Mouse (Mus musculus): Measurements from ENCODE around the gene Tnfrsf8. TPM values are rescaled to one million over a fixed set of nuclear protein-coding genes. Genes with fewer than 3 reads are reported as not detected.

Gene Tnfrsf8
- polyA plus RNA-seq, 1 experiment from 2014 or later: 0.58 TPM

GRCm38 (mm10) chr4:145304109-145304508 is 10.9 kb downstream of the Tnfrsf8 start:
- H3K9me3 ChIP-seq: no peaks in the 10 kb centered on the region
- H3K4me1 ChIP-seq (replicated peaks): no peaks in the 10 kb centered on the region
- 35% methylated on average over 4 of the region's 4 CpGs for WGBS
- H3K27me3 ChIP-seq: no peaks in the 10 kb centered on the region
- no peaks in the 10 kb centered on the region for H3K36me3 ChIP-seq
- H3K27ac ChIP-seq (replicated peaks): no peak overlapping the region
- H3K9ac ChIP-seq: no peak overlapping the region
- ATAC-seq (ENCODE audit: low FRiP score, low read depth): peak; percentile 64; the same call in 1 of the 2 replicates
- H3K4me2 ChIP-seq: no peak overlapping the region
- no peak overlapping the region for H3K4me3 ChIP-seq

GRCm38 (mm10) chr4:145302106-145302505 is 12.9 kb downstream of the Tnfrsf8 start:
- no peak overlapping the region for H3K4me3 ChIP-seq
- H3K9me3 ChIP-seq: no peaks in the 10 kb centered on the region
- no peaks in the 10 kb centered on the region for H3K27me3 ChIP-seq
- H3K4me1 ChIP-seq (replicated peaks): no peaks in the 10 kb centered on the region
- no peak overlapping the region for H3K27ac ChIP-seq (replicated peaks)
- H3K9ac ChIP-seq: no peak overlapping the region
- no peaks in the 10 kb centered on the region for H3K36me3 ChIP-seq
- WGBS: 90% methylated on average over 3 of the region's 3 CpGs
- no peak for ATAC-seq (ENCODE audit: low FRiP score, low read depth)
- H3K4me2 ChIP-seq: no peak overlapping the region

GRCm38 (mm10) chr4:145300210-145300927 is 14.6 kb downstream of the Tnfrsf8 start:
- Histone ChIP-seq H3K4me3 (no peak overlapping the region), H3K9me3 (no peaks in the 10 kb centered on the region), H3K9ac (no peak overlapping the region), H3K4me1 (replicated peaks) (no peaks in the 10 kb centered on the region), H3K36me3 (no peaks in the 10 kb centered on the region), H3K27me3 (no peaks in the 10 kb centered on the region), H3K27ac (replicated peaks) (no peak overlapping the region), H3K4me2 (no peak overlapping the region)
- ATAC-seq (ENCODE audit: low FRiP score, low read depth): no peak
- 76% methylated on average over 12 of the region's 12 CpGs for WGBS

- H3K4me1 ChIP-seq (replicated peaks): no peaks in the 10 kb centered on the region
- no peak overlapping the region for H3K4me3 ChIP-seq
- H3K36me3 ChIP-seq: no peaks in the 10 kb centered on the region
- no peak for ATAC-seq (ENCODE audit: low FRiP score, low read depth)
- 95% methylated on average over 8 of the region's 8 CpGs for WGBS
- no peaks in the 10 kb centered on the region for H3K27me3 ChIP-seq
- no peak overlapping the region for H3K9ac ChIP-seq
- no peaks in the 10 kb centered on the region for H3K9me3 ChIP-seq
- no peak overlapping the region for H3K4me2 ChIP-seq
- no peak overlapping the region for H3K27ac ChIP-seq (replicated peaks)
Measured at GRCm38 (mm10) chr4:145299355-145299754, 15.6 kb downstream of the Tnfrsf8 start.

DNA sequence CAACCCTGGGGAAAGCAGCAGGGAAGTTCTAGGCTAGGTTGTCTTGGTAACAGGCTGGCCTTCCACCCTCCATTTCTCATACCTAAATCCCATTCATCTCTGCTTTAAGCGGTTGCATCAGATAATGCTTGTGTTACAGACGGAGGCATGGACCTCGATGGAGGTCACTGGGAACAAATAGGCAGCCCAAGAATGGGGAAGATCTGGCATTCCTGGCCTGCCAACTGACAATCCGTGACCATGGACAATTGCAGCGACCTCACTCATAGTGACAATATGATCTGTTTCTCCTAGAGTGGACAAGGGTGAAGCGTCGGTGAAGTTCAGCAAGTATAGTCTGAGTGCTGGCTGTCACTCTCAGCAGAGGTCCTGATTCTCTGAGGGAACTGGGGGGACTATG is 16.1 kb downstream of the Tnfrsf8 start:
- Histone ChIP-seq H3K27ac (replicated peaks) (no peak overlapping the region), H3K27me3 (no peaks in the 10 kb centered on the region), H3K4me1 (replicated peaks) (no peaks in the 10 kb centered on the region), H3K4me2 (no peak overlapping the region), H3K9ac (no peak overlapping the region), H3K9me3 (no peaks in the 10 kb centered on the region), H3K36me3 (no peaks in the 10 kb centered on the region), H3K4me3 (no peak overlapping the region)
- WGBS: 74% methylated on average over 7 of the region's 7 CpGs
- no peak for ATAC-seq (ENCODE audit: low FRiP score, low read depth)

GRCm38 (mm10) chr4:145295589-145296300 is 19.2 kb downstream of the Tnfrsf8 start:
- Histone ChIP-seq H3K27me3 (no peaks in the 10 kb centered on the region), H3K4me2 (no peak overlapping the region), H3K4me3 (no peak overlapping the region), H3K36me3 (no peaks in the 10 kb centered on the region), H3K9ac (no peak overlapping the region), H3K27ac (replicated peaks) (no peak overlapping the region), H3K4me1 (replicated peaks) (no peaks in the 10 kb centered on the region), H3K9me3 (no peaks in the 10 kb centered on the region)
- peak; percentile 66 for ATAC-seq (ENCODE audit: low FRiP score, low read depth)
- WGBS: 48% methylated on average over 5 of the region's 5 CpGs

GRCm38 (mm10) chr4:145294588-145294987 is 20.4 kb downstream of the Tnfrsf8 start:
- Histone ChIP-seq H3K27ac (replicated peaks) (no peak overlapping the region), H3K4me2 (no peak overlapping the region), H3K9me3 (no peaks in the 10 kb centered on the region), H3K9ac (no peak overlapping the region), H3K27me3 (no peaks in the 10 kb centered on the region), H3K36me3 (no peaks in the 10 kb centered on the region), H3K4me1 (replicated peaks) (no peaks in the 10 kb centered on the region), H3K4me3 (no peak overlapping the region)
- no peak for ATAC-seq (ENCODE audit: low FRiP score, low read depth)
- WGBS: 88% methylated on average over 5 of the region's 5 CpGs

- peak; percentile 80 for ATAC-seq (ENCODE audit: low FRiP score, low read depth)
- WGBS: 52% methylated on average over 4 of the region's 4 CpGs
Measured at GRCm38 (mm10) chr4:145286369-145287120, 28.4 kb downstream of the Tnfrsf8 start.

GRCm38 (mm10) chr4:145284675-145285074 is 30.3 kb downstream of the Tnfrsf8 start:
- H3K4me1 ChIP-seq (replicated peaks): no peaks in the 10 kb centered on the region
- no peak overlapping the region for H3K9ac ChIP-seq
- no peak overlapping the region for H3K27ac ChIP-seq (replicated peaks)
- no peak overlapping the region for H3K4me3 ChIP-seq
- H3K4me2 ChIP-seq: no peak overlapping the region
- no peak for ATAC-seq (ENCODE audit: low FRiP score, low read depth)
- H3K27me3 ChIP-seq: no peaks in the 10 kb centered on the region
- H3K36me3 ChIP-seq: no peaks in the 10 kb centered on the region
- 97% methylated on average over 4 of the region's 4 CpGs for WGBS
- H3K9me3 ChIP-seq: no peaks in the 10 kb centered on the region

More at GRCm38 (mm10) chr4:145286369-145287120, 28.4 kb downstream of the Tnfrsf8 start:
- Histone ChIP-seq H3K36me3 (no peaks in the 10 kb centered on the region), H3K9ac (no peak overlapping the region), H3K27ac (replicated peaks) (no peak overlapping the region), H3K27me3 (no peaks in the 10 kb centered on the region), H3K4me2 (no peak overlapping the region), H3K4me3 (no peak overlapping the region), H3K9me3 (no peaks in the 10 kb centered on the region), H3K4me1 (replicated peaks) (no peaks in the 10 kb centered on the region)

GRCm38 (mm10) chr4:145283441-145283840 is 31.5 kb downstream of the Tnfrsf8 start:
- Histone ChIP-seq H3K27ac (replicated peaks) (no peak overlapping the region), H3K9ac (no peak overlapping the region), H3K36me3 (no peaks in the 10 kb centered on the region), H3K4me2 (no peak overlapping the region), H3K4me3 (no peak overlapping the region), H3K9me3 (no peaks in the 10 kb centered on the region), H3K27me3 (no peaks in the 10 kb centered on the region), H3K4me1 (replicated peaks) (no peaks in the 10 kb centered on the region)
- ATAC-seq (ENCODE audit: low FRiP score, low read depth): no peak
- WGBS: 73% methylated on average over 6 of the region's 6 CpGs

- Histone ChIP-seq H3K27ac (replicated peaks) (no peak overlapping the region), H3K9me3 (no peaks in the 10 kb centered on the region), H3K36me3 (no peaks in the 10 kb centered on the region), H3K4me1 (replicated peaks) (no peaks in the 10 kb centered on the region), H3K4me3 (no peak overlapping the region), H3K27me3 (no peaks in the 10 kb centered on the region), H3K9ac (no peak overlapping the region), H3K4me2 (no peak overlapping the region)
- no peak for ATAC-seq (ENCODE audit: low FRiP score, low read depth)
- WGBS: 82% methylated on average over 6 of the region's 6 CpGs
Measured at GRCm38 (mm10) chr4:145280966-145281365, 34.0 kb downstream of the Tnfrsf8 start.

- Histone ChIP-seq H3K4me1 (replicated peaks) (no peaks in the 10 kb centered on the region), H3K36me3 (no peaks in the 10 kb centered on the region), H3K27me3 (no peaks in the 10 kb centered on the region), H3K9ac (no peak overlapping the region), H3K4me3 (no peak overlapping the region), H3K9me3 (no peaks in the 10 kb centered on the region), H3K4me2 (no peak overlapping the region), H3K27ac (replicated peaks) (no peak overlapping the region)
- ATAC-seq (ENCODE audit: low FRiP score, low read depth): no peak
- WGBS: 70% methylated on average over 3 of the region's 3 CpGs
Measured at GRCm38 (mm10) chr4:145278724-145279370, 36.1 kb downstream of the Tnfrsf8 start.
